Mouse (Mus musculus): ENCODE measurements around the gene Retreg2.

DNA sequence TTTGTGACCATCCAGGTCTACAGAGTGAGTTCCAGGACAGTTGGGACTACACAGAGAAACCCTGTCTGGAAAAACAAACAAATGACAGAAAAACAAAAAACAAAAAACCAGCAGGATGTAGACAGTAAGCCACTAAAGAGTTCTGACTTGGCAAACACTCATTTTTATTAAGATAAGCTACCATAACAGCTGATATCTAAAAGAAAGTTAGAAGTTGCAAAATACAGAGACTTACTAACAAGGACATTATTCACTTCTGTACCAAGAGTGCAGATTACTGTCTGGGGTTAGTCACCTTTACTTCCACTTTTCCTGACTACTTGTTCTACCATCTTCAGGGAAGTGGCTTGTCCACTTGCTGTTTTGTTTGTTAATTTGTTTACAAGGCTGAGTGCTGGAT, 16.4 kb downstream of the Retreg2 start:
- TF ChIP-seq CTCF (IDR thresholded peaks at IDR 0.05; ENCODE audit: borderline replicate concordance, insufficient read depth, low read length) (no peak), POLR2A (IDR thresholded peaks at IDR 0.05; ENCODE audit: low read depth, low read length) (no peak)
